8 mouse cellular contexts compared by ENCODE assay signal in genomic region chr2:180207840-180208239, GRCm38 (mm10). TPM values are rescaled to one million over a fixed set of nuclear protein-coding genes. Genes with fewer than 3 reads are reported as not detected.
DNase-seq lines count a peak whose midpoint lies in the region; ATAC-seq and TF ChIP-seq lines count a peak whose summit lies in the region.

No protein-coding gene starts in this region.

- no peak overlapping the region for H3K9ac ChIP-seq in liver, embryonic 16.5 days (ENCODE audit: low read depth, low read length)

- 24% methylated on average over 7 of the region's 7 CpGs for WGBS in cerebellum, adult 2 months
- 56% methylated on average over 7 of the region's 7 CpGs for WGBS in liver, embryonic 16.5 days (ENCODE audit: insufficient replicate concordance)

- H3K36me3 ChIP-seq in C2C12 (ENCODE audit: control insufficient read depth, insufficient read depth) = peaks cover 38% of the 10 kb centered on the region
- no peaks in the 10 kb centered on the region for H3K36me3 ChIP-seq in liver, embryonic 16.5 days (ENCODE audit: control insufficient read depth, insufficient read depth)

- ATAC-seq in liver, embryonic 16.5 days (ENCODE audit: low read depth) = peak; percentile 37; the same call in 1 of the 2 replicates

- no peak overlapping the region for H3K4me3 ChIP-seq in cerebellum, adult 2 months (replicated peaks; ENCODE audit: insufficient read depth, low read depth, low read length)
- no peak overlapping the region for H3K4me3 ChIP-seq in C2C12 (ENCODE audit: insufficient read depth, poor library complexity, severe bottlenecking)
- no peak overlapping the region for H3K4me3 ChIP-seq in liver, embryonic 16.5 days (ENCODE audit: low read depth, low read length)

- H3K4me1 ChIP-seq in cerebellum, adult 2 months (ENCODE audit: control insufficient read depth, insufficient read depth, low read length) = peaks cover 3% of the 10 kb centered on the region
- no peaks in the 10 kb centered on the region for H3K4me1 ChIP-seq in liver, embryonic 16.5 days (ENCODE audit: control insufficient read depth, low read depth, low read length)

- no peak overlapping the region for H3K4me2 ChIP-seq in liver, embryonic 16.5 days (ENCODE audit: low read depth, low read length)

- peaks cover 38% of the 10 kb centered on the region for H3K79me2 ChIP-seq in C2C12 (ENCODE audit: control insufficient read depth, insufficient read depth)

- no peaks in the 10 kb centered on the region for H3K27me3 ChIP-seq in cerebellum, adult 2 months (ENCODE audit: control insufficient read depth, insufficient read depth, low read length)
- H3K27me3 ChIP-seq in C2C12 (ENCODE audit: control insufficient read depth, insufficient read depth, insufficient read length) = no peaks in the 10 kb centered on the region
- no peaks in the 10 kb centered on the region for H3K27me3 ChIP-seq in liver, embryonic 16.5 days (ENCODE audit: control insufficient read depth, insufficient read depth, low read depth, low read length)

- peaks cover 15% of the 10 kb centered on the region for H3K79me3 ChIP-seq in C2C12 (ENCODE audit: low read depth)

- no peak for DNase-seq in cerebellum, adult 2 months
- no peak for DNase-seq in cerebellum, adult 18-20 months
- DNase-seq in embryo, embryonic 11 days = peak; percentile 72
- peak; percentile 70 for DNase-seq in heart, postnatal 4 days
- peak; percentile 40 for DNase-seq in thymus, postnatal 14 days
- no peak for DNase-seq in frontal cortex, postnatal 10 days (ENCODE audit: low spot score in 2 of 2)

- H3K9me3 ChIP-seq in liver, embryonic 16.5 days (replicated peaks; ENCODE audit: control insufficient read depth, low read length) = no peaks in the 10 kb centered on the region

- TF ChIP-seq CTCF in cerebellum, adult 2 months (IDR thresholded peaks at IDR 0.05; ENCODE audit: borderline replicate concordance, insufficient read depth, low read depth, low read length) = peak; percentile 43; the same call in 1 of the 2 replicates
- peak; percentile 40 for TF ChIP-seq CTCF in C2C12 (IDR thresholded peaks at IDR 0.05; ENCODE audit: control insufficient read depth, insufficient read depth, insufficient read length)

- H3K27ac ChIP-seq in cerebellum, adult 2 months (ENCODE audit: insufficient read depth, low read length) = no peak overlapping the region
- no peak overlapping the region for H3K27ac ChIP-seq in liver, embryonic 16.5 days (ENCODE audit: low read length)

- no peak overlapping the region for H3ac ChIP-seq in C2C12 (ENCODE audit: control insufficient read depth, insufficient read length, low read depth)

- no peak for TF ChIP-seq POLR2A in cerebellum, adult 2 months (IDR thresholded peaks at IDR 0.05; ENCODE audit: borderline replicate concordance, insufficient read depth, low read length)

TF ChIP-seq in C2C12, 6 proteins besides CTCF, POLR2A, EP300 and RAD21:
- TF ChIP-seq MAX (IDR thresholded peaks at IDR 0.05) = no peak
- TF ChIP-seq MYOD1 (IDR thresholded peaks at IDR 0.05; ENCODE audit: control insufficient read depth, insufficient read length, low read depth) = no peak
- no peak for TF ChIP-seq MYOG (IDR thresholded peaks at IDR 0.05; ENCODE audit: control insufficient read depth, extremely low read depth, insufficient read length)
- no peak for TF ChIP-seq CEBPB (IDR thresholded peaks at IDR 0.05; ENCODE audit: low read depth)
- no peak for TF ChIP-seq USF1 (IDR thresholded peaks at IDR 0.05; ENCODE audit: low read depth)
- no peak for TF ChIP-seq FOSL1 (IDR thresholded peaks at IDR 0.05; ENCODE audit: insufficient read depth, low read length, poor library complexity, severe bottlenecking)

RNA-seq across cellular contexts. Expression of gene Lama5, which starts 17.8 kb away (rescaled TPM):
- polyA plus RNA-seq in cerebellum, adult 2 months (2012; rRNA removed) = 6.4 and 7.0 TPM in 2 replicates
- polyA plus RNA-seq in C2C12 (2012; fragmentation: generic; extraction: Trizol) = 47.4 TPM
- total RNA-seq in heart, postnatal 4 days (2021) = 10 to 100 TPM; 47.8 to 49.6 TPM
- 2.0 and 2.6 TPM in 2 replicates for polyA plus RNA-seq in liver, embryonic 16.5 days (2015; fragmentation: Nextera tagmentation; extraction: Ambion mirVana)

RNA-seq across cellular contexts. Expression of gene Adrm1, which starts 36.6 kb away (rescaled TPM):
- 111 and 114 TPM in 2 replicates for polyA plus RNA-seq in cerebellum, adult 2 months (2012; rRNA removed)
- 204 TPM for polyA plus RNA-seq in C2C12 (2012; fragmentation: generic; extraction: Trizol)
- total RNA-seq in heart, postnatal 4 days (2021) = 100 to 1,000 TPM; 103 to 104 TPM
- 91.4 and 96.6 TPM in 2 replicates for polyA plus RNA-seq in liver, embryonic 16.5 days (2015; fragmentation: Nextera tagmentation; extraction: Ambion mirVana)

RNA-seq across cellular contexts. Expression of gene Rps21, which starts 49.3 kb away (rescaled TPM):
- polyA plus RNA-seq in cerebellum, adult 2 months (2012; rRNA removed) = 1,729 and 1,776 TPM in 2 replicates
- polyA plus RNA-seq in C2C12 (2012; fragmentation: generic; extraction: Trizol) = 5,244 TPM
- 100 to 1,000 TPM; 619 to 692 TPM for total RNA-seq in heart, postnatal 4 days (2021)
- polyA plus RNA-seq in liver, embryonic 16.5 days (2015; fragmentation: Nextera tagmentation; extraction: Ambion mirVana) = 262 and 314 TPM in 2 replicates

Comparison
In these comparisons a context has a peak if more than half of its experiments do, and no peak if none do; other contexts are left out.
1. DNase-seq: peak in embryo, embryonic 11 days (single experiment), heart, postnatal 4 days (single experiment) and thymus, postnatal 14 days (single experiment); none in cerebellum, adult 2 months (0 of 2), cerebellum, adult 18-20 months (0 of 2) and frontal cortex, postnatal 10 days (0 of 2).